Mouse (Mus musculus): ENCODE data around the gene Timd4.

- TF ChIP-seq POLR2A (IDR thresholded peaks at IDR 0.05; ENCODE audit: borderline replicate concordance, insufficient read depth, low read length) (no peak), CTCF (IDR thresholded peaks at IDR 0.05; ENCODE audit: borderline replicate concordance, insufficient read depth, low read depth, low read length) (no peak)
These were observed 71.9 kb downstream of the Timd4 start for GRCm38 (mm10) chr11:46882456-46882855.

Data from cerebellum, adult 2 months (tissue).